Mouse (Mus musculus) heart, adult 18-20 months (tissue): Measurements from ENCODE around the gene Dnaaf5. TPM values are rescaled to one million over a fixed set of nuclear protein-coding genes. Genes with fewer than 3 reads are reported as not detected.

ENCODE experiments used
- DNase-seq, 2 experiments: peaks; one replicate each; pipeline ENCODE4 v3.0.0; 2021 to 2022; ENCODE audit warnings: mixed read lengths in 1 of 2
- long read RNA-seq, 2 experiments: library from polyadenylated mRNA; stranded (forward); transcript quantifications; one replicate each; pipeline ENCODE4 v2.0.0; 2021
- total RNA-seq, 2 experiments: library from RNA; stranded (reverse); gene quantifications; 2 replicates each; pipeline ENCODE4 v1.2.3; 2021

The Dnaaf5 gene
- 10 to 100 TPM; 13.5 to 19.7 TPM for total RNA-seq
- long read RNA-seq, experiment 1, transcript Dnaaf5-201 (13 exons, 3,450 nt), result major isoform, 15 of 21 reads
- long read RNA-seq, experiment 1, partial matches to known transcripts, result 4 of 21 reads
- long read RNA-seq, experiment 1, other reads (novel, unspliced or antisense), result 2 of 21 reads
- long read RNA-seq, experiment 2, transcript Dnaaf5-201 (13 exons, 3,450 nt), result major isoform, 9 of 10 reads
- long read RNA-seq, experiment 2, partial matches to known transcripts, result 1 of 10 reads
- long read RNA-seq, experiment 2, other reads (novel, unspliced or antisense), result 0 of 10 reads

- DNase-seq, result peak; percentile 97 to 98
Measured at GRCm38 (mm10) chr5:139149681-139150602, at the start of gene Dnaaf5, which contains the start of gene Prkar1b. Dnaaf5 (plus strand) TSS chr5:139150223. Prkar1b (minus strand) TSS chr5:139150001.

- DNase-seq, result peak in 1 of 2 experiments; percentile 28
Measured at GRCm38 (mm10) chr5:139101783-139102182, 48.2 kb upstream of the Dnaaf5 start.

- DNase-seq, result peak in 1 of 2 experiments; percentile 37
Measured at GRCm38 (mm10) chr5:139107815-139108214, 42.2 kb upstream of the Dnaaf5 start.

- DNase-seq, result no peak
Measured at GRCm38 (mm10) chr5:139110140-139110855, 39.7 kb upstream of the Dnaaf5 start.

GRCm38 (mm10) chr5:139111991-139112390, 38.0 kb upstream of the Dnaaf5 start:
- no peak for DNase-seq

GRCm38 (mm10) chr5:139112418-139112817, 37.6 kb upstream of the Dnaaf5 start:
- DNase-seq, result no peak

GRCm38 (mm10) chr5:139114876-139115275, 35.1 kb upstream of the Dnaaf5 start:
- no peak for DNase-seq

- DNase-seq, result no peak
Measured at GRCm38 (mm10) chr5:139115507-139115906, 34.5 kb upstream of the Dnaaf5 start.

GRCm38 (mm10) chr5:139118139-139118960, 31.7 kb upstream of the Dnaaf5 start:
- peak; percentile 39 to 69 for DNase-seq

- DNase-seq, result no peak
Measured at GRCm38 (mm10) chr5:139118961-139119276, 31.1 kb upstream of the Dnaaf5 start.

GRCm38 (mm10) chr5:139125717-139126116, 24.3 kb upstream of the Dnaaf5 start:
- no peak for DNase-seq

- no peak for DNase-seq
Measured at GRCm38 (mm10) chr5:139128476-139129065, 21.5 kb upstream of the Dnaaf5 start.

- DNase-seq, result no peak
Measured at GRCm38 (mm10) chr5:139129078-139129477, 20.9 kb upstream of the Dnaaf5 start.

GRCm38 (mm10) chr5:139129572-139130151, 20.4 kb upstream of the Dnaaf5 start:
- DNase-seq, result no peak

- no peak for DNase-seq
Measured at GRCm38 (mm10) chr5:139130351-139130750, 19.7 kb upstream of the Dnaaf5 start.

GRCm38 (mm10) chr5:139134501-139134900, 15.5 kb upstream of the Dnaaf5 start:
- no peak for DNase-seq

- no peak for DNase-seq
Measured at GRCm38 (mm10) chr5:139136341-139136740, 13.7 kb upstream of the Dnaaf5 start.

- no peak for DNase-seq
Measured at GRCm38 (mm10) chr5:139137176-139137575, 12.8 kb upstream of the Dnaaf5 start.

- peak in 1 of 2 experiments; percentile 23 for DNase-seq
Measured at GRCm38 (mm10) chr5:139138261-139138925, 11.6 kb upstream of the Dnaaf5 start.

GRCm38 (mm10) chr5:139138926-139139472, 11.0 kb upstream of the Dnaaf5 start:
- DNase-seq, result no peak
